Mouse (Mus musculus): ENCODE data around the gene Umad1. TPM values are rescaled to one million over a fixed set of nuclear protein-coding genes. Genes with fewer than 3 reads are reported as not detected.

The Umad1 gene
- total RNA-seq, 2 experiments from 2014 or later: 11.7 to 13.4 TPM

DNA sequence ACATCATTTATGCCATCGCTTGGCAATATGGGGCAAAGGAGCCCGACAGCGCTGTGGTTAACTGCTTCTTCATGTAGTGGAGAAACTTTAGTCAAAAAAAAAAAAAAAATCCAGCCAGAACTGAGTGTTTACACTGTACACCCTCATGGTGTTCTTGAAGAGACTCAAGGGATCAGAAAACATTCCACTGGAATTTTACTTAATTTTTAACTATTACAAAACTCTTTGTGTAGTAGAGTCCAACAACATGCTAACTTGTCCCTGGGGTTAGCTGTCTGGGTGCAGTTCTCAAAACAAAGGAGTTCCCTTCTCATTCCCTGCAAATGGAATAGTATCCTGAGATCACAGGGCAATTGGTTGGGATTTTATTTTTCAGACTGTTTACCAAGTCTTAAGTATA is 210.8 kb downstream of the Umad1 start:
- DNase-seq (ENCODE audit: low spot score in 2 of 2): no peak

DNA sequence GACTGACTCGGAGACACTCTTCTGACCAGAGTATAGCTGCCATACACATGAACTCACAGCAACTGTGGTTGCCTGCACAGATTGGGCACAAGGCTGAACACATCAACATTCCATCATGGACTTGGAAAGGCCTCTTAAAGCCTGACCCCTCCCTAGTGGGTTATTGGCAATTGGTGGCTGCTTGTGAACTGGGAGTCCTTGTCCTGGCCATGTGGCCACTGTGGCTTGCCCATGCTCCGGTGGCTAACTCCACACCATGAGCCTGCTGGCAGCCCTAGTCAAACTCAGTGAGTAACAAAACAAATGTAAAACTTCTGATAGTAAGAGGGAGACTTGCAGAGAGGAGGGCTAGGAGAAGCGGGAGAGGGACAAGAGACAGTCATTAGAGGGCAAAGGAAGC is 213.0 kb downstream of the Umad1 start:
- DNase-seq (ENCODE audit: low spot score in 2 of 2): no peak

DNA sequence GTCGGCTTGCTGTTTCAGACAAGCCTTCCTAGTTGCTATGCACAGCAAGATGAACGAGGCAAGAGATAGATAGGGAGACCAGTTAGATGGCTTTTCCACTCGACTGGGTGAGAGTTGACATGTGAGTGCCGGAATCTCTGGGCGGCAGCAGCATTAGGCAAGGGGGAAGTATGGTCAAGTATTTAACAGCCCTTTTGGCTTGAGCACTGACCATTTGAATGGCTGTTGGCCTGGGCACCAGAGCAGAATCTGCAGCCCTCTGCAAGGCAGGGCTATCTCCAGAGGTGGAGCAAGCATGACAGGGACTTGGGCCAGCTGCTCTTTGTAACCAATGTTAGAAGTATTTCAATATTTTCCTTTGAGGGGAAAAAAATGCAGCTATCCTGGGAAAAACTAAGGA is 213.8 kb downstream of the Umad1 start:
- DNase-seq (ENCODE audit: low spot score in 2 of 2): peak in 1 of 2 experiments; percentile 26

DNA sequence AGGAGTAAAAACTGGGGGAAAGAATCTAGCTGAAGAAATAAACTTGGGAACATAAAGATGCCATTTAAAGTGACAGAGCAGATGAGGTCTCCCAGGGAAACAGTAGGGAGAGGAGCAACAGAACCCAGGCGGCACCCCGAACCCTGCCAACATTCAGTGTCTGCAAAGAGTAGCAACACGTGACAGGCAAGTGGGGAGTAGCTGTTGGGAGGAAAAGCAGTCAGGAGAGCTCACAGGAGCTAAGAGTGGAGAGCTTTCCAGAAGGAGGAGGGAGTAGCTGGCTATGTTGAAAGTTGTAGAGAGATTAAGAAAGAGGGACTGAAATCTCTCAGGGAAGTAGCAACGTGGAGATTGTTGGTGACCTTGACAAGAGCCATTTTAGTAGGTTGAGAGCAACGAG is 214.4 kb downstream of the Umad1 start:
- DNase-seq (ENCODE audit: low spot score in 2 of 2): no peak

DNA sequence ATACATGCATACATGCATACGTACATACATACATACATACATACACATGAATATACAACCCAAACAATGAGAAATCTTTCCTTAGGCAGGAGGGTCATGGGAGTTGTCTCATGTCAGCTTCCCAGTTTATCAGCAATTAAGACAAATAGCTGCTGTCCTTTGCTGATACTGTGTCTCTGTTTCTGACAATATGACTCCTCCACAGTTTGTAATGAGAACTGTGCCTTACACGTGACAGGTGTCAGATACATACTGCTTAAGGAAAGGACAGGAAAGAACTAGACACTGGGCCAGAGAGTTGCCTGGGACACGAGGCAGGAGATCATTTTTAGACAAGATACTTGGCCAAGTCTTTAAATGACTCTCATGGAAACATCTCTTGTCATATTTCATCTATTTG is 215.2 kb downstream of the Umad1 start:
- no peak for DNase-seq (ENCODE audit: low spot score in 2 of 2)

DNA sequence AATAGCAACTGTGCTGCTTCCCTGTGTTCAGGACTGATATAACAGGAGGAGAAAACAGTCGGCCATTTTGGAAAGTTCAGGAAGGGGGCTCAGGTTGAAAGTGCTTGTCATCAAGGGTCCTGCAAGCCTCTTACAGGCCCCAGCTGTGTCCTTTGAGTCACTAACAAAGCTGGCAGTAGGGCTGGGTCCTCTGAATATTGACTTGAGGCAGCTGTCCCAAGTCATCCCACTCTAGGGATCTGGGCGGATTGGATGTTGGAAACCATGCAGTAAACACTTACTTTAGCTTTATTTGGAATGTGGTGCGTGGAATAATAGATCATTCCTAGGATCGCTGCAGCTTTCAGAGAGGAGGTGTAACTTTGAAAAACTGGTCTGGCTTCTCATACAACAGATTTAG is 215.7 kb downstream of the Umad1 start:
- DNase-seq (ENCODE audit: low spot score in 2 of 2): no peak

DNA sequence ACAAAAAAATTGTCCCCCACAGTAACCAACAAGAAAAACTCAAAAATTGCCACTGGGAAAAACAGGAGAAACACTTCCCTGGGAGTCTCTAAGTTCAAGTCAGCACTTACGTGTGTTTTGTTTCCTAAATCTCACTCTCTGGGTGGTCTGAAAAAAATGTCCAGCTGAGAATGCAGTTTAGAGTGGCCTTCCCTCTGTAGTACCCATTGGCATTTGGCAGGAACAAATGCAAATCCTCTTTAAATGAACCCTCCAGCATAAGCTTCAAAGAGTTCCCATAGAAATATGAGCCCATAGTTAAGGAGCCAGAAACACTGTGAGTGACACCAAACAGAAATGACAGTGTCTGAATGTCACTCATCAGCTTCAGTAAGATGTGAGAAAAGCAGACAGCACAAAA is 220.1 kb downstream of the Umad1 start:
- no peak for DNase-seq (ENCODE audit: low spot score in 2 of 2)

DNA sequence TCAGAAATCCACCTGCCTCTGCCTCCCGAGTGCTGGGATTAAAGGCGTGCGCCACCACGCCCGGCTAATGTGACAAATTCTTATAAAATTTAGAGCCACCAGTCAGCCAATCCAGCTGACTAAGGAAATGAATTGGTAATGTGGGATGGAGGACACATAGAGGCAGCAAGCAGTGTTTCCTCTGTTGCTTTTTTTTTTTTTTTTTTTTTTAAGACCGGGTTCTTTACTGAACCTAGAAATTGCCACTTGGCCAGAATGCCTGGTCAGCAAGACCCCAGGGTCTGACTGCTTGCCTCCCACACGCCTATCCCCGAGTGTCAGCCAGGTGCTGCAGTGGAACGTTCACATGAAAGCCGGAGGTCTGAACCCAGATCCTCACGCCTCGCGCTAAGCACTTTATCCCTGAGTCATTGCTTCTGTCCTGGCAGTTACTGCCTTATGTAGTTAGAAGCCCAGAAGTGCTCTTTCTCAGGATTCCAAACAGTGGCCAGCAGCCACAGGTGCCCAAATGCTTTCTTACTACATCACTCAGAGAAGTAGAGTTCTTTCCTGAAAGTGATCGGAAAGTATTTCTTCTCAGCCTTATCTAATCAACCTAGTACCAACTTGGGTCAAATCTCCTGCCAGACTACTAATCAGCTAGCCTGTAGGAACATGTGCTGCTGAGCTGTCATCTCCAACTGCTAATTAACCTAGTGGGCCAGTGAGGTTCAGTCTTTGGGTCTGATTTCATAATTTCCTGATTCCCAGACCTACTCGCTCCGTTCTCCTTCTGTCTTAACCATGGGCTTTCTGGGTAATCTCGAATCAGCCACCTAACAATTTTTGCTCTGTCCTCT is 225.6 kb downstream of the Umad1 start:
- DNase-seq (ENCODE audit: low spot score in 2 of 2): no peak

DNA sequence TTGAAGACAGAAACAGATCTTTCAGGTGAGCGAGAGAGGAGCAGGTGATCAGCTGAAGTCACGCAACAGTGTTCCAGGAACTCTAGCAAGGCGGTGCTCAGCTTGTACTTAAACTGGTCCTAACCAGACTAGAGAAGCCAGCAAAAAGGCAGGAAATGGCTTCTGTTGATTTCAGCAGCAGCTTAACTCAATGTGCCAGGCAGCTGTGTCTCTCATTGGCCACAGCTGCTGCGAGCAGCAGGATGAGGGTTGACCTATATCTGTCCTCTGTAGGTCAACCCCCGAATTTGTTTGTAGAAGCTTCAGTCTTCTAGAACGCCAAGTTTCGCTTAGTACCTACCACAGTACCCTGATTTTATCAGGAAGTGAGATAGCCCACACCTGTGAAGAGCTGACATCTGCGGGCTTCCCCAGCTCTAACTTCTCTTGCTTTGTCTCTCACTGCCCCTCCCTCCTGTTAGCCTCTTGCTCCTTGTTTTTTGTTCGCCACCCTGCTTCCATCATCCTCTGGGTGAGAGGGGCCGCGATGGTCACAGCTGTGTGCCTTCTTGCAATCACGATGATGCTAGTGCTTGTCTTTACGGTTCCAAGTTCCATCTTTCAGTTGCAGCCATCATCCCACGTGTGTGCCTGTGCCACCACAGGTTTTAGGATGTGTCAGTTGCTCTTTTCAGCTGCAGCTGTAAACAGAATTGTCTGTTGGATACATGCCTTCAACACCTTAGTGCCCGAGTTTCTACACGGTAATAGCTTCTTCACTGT is 226.5 kb downstream of the Umad1 start:
- no peak for DNase-seq (ENCODE audit: low spot score in 2 of 2)

DNA sequence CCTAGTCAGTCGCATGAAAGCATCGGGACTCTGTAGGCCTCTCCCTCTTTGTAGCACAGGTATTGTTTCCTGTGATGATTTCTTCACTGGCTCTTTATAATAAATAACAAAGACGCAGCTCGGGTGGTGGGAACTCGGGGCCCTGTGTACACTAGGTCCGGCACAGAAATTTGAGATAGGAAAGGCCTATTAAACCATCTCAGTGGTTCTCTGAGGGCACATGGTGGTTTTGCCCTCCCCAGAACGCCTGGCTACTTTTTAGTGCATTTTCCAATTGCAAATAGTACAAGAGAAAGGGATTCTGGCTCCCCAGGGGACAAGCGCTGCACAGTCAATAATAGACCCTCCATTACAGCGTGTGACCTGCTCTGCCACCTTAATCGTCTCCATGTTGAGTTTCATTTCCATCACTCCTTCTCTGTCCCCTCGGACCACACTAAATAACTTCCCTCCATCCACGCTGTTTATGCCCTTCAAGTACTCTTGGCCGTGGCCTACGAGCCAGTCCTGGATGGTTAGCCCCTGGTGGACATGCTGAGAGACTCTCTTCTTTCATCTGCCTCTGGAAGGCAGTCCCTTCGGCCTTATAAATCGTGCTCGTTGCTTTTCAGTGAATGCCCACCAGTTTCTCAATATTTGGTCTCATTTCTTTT is 227.4 kb downstream of the Umad1 start:
- DNase-seq (ENCODE audit: low spot score in 2 of 2): no peak

DNA sequence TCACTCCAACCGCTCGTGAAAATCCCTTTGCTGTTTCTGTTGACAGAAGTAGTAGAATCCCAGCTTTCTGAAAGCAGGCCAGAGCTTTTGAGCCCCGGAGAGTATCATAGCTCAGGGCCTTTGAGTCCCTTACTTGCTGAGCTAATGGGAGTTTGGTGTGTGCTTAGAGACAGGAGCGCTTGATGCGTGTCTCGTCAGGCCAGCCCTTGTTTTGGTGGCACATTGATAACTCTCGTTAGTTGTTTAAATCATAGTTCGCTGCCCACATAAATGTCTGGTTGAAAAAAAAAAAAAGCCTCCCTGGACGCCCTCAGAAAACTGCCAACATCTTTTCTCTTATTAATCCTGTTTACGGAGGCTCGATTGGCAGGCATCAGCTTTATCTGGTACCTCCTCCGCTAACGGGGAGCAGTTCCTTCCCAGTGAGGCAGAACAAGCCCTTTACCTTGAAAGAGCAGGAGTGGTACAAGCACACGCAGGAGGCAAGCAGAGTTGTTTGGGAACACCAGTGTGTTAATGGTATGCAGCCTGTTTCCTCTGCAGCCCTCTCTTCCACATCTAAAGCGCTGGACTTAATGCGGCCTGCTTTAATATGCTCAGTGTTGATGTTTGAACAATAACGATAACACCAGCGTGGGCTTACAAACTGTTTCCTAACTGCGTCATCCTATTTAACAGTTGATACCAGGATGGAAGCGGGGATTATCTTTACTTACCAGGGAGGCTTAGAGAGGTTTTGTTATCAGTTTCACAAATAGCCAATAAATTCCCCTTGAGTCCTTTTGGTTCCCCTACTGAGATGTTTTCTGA is 228.2 kb downstream of the Umad1 start:
- no peak for DNase-seq (ENCODE audit: low spot score in 2 of 2)

DNA sequence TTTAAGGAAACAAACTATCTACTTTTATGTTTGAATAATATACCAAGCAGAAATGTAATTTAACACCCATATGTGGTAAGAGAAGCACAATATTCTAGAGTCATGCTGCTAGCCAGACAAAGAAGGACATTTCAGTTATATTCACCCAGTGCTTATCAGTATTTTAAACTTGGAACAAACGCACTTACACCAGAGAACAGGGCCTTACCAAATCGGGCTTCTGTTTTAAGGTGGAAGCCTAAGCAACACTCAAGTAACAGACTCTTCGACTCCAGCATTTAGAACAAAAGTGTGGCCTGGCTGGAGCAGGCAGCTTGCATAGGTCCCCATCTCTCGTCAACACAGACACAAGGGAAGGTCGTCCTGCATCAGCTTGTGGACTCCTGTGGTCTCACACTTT is 229.2 kb downstream of the Umad1 start:
- no peak for DNase-seq (ENCODE audit: low spot score in 2 of 2)

DNA sequence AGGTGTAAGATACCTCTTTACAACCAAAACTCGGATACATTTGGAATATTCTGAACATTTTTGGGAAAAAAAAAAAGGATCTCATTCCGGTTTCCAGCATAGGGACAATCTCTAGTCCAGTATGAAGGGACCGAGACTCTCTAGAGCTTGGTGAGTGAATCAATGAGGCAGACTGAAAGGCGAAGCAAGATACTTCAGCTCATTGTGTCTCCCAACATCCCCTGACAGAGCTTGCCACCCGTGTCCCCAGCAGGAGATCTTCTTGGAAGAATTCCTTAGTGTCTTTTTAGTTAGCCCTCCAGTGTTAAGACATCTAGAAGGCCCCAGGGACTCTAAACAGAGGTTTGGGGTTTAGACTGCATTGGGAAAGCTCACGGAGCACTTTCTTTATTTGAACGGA is 230.2 kb downstream of the Umad1 start:
- no peak for DNase-seq (ENCODE audit: low spot score in 2 of 2)

DNA sequence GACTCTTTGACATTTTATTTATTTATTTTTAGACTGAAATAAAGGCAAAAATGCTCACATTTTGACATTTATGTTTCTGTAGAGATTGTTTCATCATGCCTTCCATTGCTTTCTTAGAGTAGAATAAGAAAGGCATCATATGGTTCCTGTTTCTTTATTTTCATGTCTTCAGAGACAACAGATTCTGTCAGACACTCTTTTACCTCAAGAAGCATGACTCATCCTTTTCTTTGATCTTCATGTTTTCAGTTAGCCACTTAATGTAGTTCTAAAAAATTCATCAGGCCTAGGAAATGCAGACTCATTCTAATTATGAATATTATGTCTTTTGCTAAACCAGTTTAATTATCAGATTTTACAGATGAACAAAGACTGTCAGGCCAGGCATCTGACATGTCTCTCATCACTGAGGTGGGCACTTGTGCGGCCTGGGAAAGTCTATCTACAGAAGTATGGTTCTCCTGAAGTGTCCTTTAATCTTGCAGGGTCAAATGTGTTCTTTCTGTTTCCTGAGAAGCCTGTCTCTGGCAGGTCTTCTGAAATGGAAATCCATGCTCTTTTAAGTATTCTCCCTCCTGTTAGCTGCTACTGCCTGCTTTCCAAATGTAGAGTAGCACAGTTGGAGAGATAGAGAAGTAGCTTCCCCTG is 231.0 kb downstream of the Umad1 start:
- no peak for DNase-seq (ENCODE audit: low spot score in 2 of 2)

DNA sequence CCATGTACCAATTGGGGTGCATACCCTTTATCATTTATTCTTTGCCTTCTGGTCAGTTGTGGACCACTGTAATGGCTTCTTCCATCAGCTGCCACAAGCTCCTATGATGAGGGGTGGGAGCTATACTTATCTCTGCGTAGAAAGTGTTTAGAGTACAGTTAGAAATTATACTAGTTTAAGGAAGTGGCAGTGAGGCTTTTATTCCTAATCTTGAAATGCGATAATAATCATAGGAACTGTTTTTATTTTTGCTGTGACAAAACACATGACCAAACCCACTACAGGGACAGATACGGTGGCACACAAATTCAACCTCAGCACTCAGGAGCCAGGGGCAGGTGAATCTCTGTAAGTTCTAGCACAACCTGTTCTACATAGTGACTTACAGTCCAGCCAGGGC is 233.2 kb downstream of the Umad1 start:
- DNase-seq (ENCODE audit: low spot score in 2 of 2): no peak

DNA sequence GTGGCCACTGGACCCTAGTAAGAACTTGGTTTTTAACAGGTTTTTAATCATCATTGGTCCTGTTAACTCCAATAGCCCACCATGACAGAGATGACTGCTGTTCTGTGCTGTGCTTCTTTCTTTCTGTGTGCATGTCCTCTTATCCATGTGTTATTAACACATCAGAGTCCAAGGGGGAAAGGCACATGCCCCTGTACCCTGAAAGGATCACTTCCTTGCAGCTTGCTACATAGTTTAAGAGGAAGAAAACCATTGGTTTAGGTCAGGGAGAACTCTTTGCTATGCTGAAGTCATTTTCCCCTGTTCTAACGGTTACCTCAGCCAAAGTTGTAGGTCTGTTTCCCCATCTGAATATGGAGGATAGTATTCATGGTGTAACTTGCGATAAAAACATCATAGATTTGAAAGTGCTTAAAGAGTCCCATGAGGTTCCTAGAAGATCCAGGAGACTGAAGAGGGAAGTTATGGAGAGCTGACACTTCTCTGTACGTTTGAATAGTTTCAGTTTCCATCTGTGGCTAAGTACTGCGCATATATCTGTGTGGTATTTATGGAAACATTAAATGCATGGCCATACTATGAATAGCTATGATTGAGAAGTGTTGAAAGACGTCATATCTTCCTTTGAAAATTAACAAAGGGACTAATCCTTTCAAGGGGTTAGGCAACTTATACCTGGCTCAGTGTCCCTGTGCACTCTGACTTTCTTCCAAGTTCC is 236.2 kb downstream of the Umad1 start:
- DNase-seq (ENCODE audit: low spot score in 2 of 2): no peak

DNA sequence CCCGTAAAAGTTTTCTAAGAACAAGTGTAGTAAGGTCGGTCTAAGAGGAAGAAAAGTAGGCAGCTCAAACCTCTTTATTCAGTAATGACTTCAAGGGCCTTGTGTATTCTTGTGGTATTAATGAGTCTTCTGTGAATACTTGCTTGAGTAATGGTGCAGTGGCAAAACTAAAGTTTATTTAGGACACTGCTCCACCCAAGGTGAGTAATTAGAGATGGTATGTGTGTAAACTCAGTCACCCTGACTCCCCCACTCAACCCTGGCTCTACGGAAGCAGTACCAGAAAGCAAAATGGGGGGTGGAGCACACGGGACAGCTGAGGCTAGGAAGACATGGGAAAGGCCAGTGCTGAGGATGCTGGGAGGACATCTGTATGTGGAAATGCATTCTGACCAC is 236.7 kb downstream of the Umad1 start:
- DNase-seq (ENCODE audit: low spot score in 2 of 2): no peak

DNA sequence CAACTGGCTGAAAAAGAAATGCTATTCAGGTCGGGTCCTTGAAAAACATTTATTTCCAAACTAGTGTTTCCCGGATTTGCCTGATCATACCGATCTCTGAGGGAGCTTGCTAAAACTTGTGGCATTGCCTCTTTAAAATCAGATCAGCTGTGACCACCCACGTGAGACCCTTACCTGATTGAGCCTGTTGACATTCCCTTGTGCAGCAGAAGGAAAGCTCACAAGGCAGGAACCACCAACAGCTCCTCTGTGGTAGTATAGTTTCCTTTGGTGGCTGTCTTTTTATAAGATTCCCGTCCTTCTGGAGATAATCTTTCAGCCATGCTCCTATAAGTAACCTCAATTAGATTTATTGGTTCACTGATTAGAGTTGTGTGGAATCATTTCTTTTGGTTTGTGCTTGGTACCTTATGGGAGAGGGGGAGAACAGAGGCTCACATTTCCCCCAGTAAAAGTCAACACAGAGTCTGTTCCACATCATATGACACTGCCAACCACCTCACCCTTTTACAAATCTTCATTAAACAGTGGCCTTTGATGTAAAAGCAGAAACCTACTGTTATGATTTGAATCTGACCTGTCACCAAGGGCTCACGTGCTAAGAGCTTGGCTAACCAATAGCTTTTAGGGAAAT is 238.3 kb downstream of the Umad1 start:
- no peak for DNase-seq (ENCODE audit: low spot score in 2 of 2)

DNA sequence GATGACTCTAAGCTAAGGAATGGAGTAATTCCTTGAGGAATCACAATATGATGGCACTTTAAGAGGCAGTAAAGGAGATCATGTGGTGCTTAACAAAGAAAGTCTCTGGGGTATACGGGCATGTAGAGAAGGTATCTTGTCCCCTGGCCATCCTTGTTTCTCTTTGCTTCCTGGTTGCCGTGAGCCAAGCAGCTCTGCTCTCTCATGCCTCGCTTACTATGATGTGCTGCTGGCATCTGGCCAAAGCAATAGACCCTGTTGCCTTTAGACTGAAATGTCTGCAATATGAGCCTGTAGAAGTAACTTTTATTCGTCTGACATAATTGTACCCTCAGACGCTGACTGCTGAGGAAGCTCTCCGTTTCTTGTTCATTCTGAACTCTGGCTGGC is 238.8 kb downstream of the Umad1 start:
- no peak for DNase-seq (ENCODE audit: low spot score in 2 of 2)

DNA sequence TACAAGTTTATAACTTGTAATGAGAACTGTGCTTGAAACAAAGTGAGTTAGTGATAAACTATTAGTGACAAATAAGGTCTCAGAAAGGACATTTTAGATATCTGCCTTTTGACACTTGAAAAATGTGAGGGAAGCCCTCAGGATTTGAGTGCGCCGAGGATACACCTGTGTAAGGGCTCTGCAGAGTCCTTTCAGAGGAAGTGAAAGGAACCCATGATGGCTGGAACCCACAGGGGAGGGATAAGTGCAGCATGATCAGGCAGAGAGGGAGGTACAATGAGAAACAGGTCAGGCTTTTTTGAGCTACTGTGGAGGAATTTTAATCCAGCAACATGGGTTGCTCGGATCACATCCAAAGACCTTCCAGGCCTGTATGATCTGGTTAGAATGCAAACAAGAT is 239.9 kb downstream of the Umad1 start:
- DNase-seq (ENCODE audit: low spot score in 2 of 2): no peak
